Mouse (Mus musculus) hindbrain, embryonic 10.5 days (tissue): ENCODE measurements at regions not wholly inside any gene's neighbourhood (a gene's known extent, or its start where the extent isn't known, plus 50 kb on each side); places are given as distances from the start of the nearest gene placed in this dataset.

Experiments
- DNase-seq: peaks from one replicate; pipeline ENCODE4 v3.0.0-alpha.2; 2017; ENCODE audit warnings: low spot score
- H3K27ac ChIP-seq: fragments of 300-500 bp; sonication (generic); 2 replicates; pipeline ENCODE4 v1.5.1; 2016; ENCODE audit warnings: mild to moderate bottlenecking, moderate library complexity
- H3K27me3 ChIP-seq: fragments of 300-500 bp; sonication (generic); 2 replicates; pipeline ENCODE4 v1.6.1; 2016; ENCODE audit warnings: mild to moderate bottlenecking; ENCODE audit not compliant: poor library complexity, insufficient read depth, severe bottlenecking
- H3K36me3 ChIP-seq: fragments of 300-500 bp; sonication (generic); 2 replicates; pipeline ENCODE4 v1.6.1; 2016; ENCODE audit warnings: mild to moderate bottlenecking, moderate library complexity
- H3K4me1 ChIP-seq: fragments of 300-500 bp; sonication (generic); replicated peaks from 2 replicates; pipeline ENCODE4 v1.6.1; 2016; ENCODE audit warnings: mild to moderate bottlenecking
- H3K4me3 ChIP-seq: fragments of 300-500 bp; sonication (generic); 2 replicates; pipeline ENCODE4 v1.5.1; 2016; ENCODE audit warnings: mild to moderate bottlenecking, moderate library complexity
- H3K9me3 ChIP-seq: fragments of 300-500 bp; sonication (generic); 2 replicates; pipeline ENCODE4 v1.6.1; 2016; ENCODE audit warnings: mild to moderate bottlenecking, moderate library complexity
- WGBS: fragments of 180-500 bp; shearing (Covaris S2); methylation state at CpG from one replicate; pipeline ENCODE4 v1.1.7; 2016; 5-methylcytosine and 5-hydroxymethylcytosine counted together

DNA sequence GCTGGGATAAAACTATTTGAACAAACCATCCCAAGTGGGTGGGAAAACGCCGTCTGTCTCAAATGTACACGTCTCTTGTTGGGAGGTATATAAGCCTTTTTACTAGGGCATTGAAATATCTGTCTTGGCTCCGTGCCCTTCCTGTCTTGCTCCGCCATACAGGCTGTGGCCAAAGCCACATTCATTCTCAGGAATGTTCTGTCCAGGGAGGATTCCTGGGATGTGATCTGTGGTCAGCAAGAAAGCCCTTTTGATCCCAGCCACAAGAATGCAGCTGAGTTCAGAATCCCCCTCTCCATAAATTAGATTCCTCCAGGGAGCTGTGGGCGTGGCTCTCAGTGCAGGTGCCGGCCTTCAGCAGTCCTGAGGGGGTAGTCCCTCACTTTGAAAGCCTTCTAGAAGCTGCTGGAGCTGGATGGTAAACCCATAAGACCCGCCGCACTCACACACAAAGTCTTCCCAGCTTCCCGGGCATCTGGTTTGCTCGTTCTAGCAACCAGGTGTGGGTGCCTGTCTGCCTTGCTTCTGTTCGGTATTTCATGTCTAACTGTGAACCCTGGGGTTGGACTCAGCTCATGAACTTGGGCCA, 125.6 kb upstream of the Cdkn3 start:
- WGBS, result 70% methylated on average over 12 of the region's 12 CpGs
- Histone ChIP-seq H3K4me3 (no peak overlapping the region), H3K36me3 (no peaks in the 10 kb centered on the region), H3K27ac (no peak overlapping the region), H3K9me3 (no peaks in the 10 kb centered on the region), H3K4me1 (peaks cover 13% of the 10 kb centered on the region), H3K27me3 (peaks cover 55% of the 10 kb centered on the region)
- DNase-seq, result no peak

DNA sequence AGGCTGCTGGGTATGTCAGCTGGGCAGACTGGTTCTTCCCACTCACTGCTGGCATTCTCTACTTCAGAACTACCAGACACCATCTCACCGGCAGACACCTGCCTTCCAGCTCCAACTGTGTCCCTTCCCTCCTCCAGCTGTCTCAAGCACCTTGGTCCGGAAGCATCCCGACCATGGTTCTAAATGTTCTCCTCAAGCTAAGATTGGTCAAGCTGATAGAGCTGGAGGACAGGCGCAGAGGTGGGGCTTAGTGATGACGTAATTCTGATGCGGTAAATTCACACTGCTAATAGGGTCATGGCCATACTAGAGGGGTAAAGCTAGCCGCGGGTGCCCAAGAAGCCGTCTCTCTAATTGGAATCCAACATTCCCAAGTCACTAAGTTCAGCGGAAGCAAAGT, 126.1 kb upstream of the Cdkn3 start:
- H3K27me3 ChIP-seq, result peaks cover 52% of the 10 kb centered on the region

DNA sequence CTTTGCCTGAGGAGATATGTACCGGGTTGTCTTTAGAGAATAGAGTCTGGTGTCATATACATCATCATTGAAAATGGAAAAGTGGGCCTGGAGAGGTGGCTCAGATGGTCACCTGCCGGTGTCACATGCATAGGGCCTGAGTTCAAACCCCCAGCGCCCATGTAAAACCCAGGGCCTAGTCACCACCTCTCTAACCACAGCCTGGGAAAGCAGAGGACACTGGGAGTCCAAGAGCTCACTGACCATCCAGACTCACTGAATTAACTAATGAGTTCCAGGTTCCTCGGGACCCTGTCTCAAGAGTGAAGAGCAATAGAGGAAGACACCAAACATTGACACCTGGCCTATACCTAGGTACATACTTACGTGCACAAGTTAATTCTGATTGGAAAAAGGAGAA, 132.7 kb upstream of the Cdkn3 start:
- H3K27me3 ChIP-seq, result 0 out of 2 replicates have a peak, but pooled peaks cover 6% of the 10 kb centered on the region
- no peak for DNase-seq
- no peak overlapping the region for H3K27ac ChIP-seq
- 95% methylated on average over 5 of the region's 5 CpGs for WGBS
- no peaks in the 10 kb centered on the region for H3K9me3 ChIP-seq
- H3K4me1 ChIP-seq, result 0 out of 2 replicates have a peak, but pooled peaks cover 4% of the 10 kb centered on the region
- no peak overlapping the region for H3K4me3 ChIP-seq
- H3K36me3 ChIP-seq, result no peaks in the 10 kb centered on the region

More for the DNA sequence above, 126.1 kb upstream of the Cdkn3 start:
- H3K36me3 ChIP-seq, result no peaks in the 10 kb centered on the region
- no peak for DNase-seq
- H3K4me1 ChIP-seq, result peaks cover 8% of the 10 kb centered on the region
- H3K27ac ChIP-seq, result no peak overlapping the region
- H3K4me3 ChIP-seq, result no peak overlapping the region
- no peaks in the 10 kb centered on the region for H3K9me3 ChIP-seq
- 94% methylated on average over 10 of the region's 10 CpGs for WGBS

DNA sequence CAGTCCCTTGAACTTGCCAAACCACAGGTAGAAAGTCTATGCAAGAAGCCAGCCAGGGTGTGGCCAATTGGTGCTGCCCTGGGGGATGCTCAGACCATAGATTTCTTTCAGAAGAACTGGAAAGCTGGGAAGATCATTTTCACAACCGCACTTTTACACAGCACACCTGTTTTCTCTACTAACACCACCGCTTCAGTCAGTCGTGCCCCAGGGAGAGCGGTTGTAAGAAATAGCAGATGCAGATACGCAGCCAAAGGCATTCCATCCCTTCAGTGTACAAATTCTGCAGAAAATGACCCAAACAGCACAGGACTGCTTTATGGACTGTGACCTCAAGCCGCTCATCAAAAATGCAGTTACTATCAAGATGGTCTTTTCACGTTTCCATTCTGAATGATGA, 134.6 kb upstream of the Cdkn3 start:
- Histone ChIP-seq H3K4me3 (no peak overlapping the region), H3K4me1 (0 out of 2 replicates have a peak, but pooled peaks cover 4% of the 10 kb centered on the region), H3K27me3 (0 out of 2 replicates have a peak, but pooled peaks cover 6% of the 10 kb centered on the region), H3K27ac (no peak overlapping the region), H3K9me3 (no peaks in the 10 kb centered on the region), H3K36me3 (no peaks in the 10 kb centered on the region)
- 86% methylated on average over 7 of the region's 7 CpGs for WGBS
- no peak for DNase-seq

DNA sequence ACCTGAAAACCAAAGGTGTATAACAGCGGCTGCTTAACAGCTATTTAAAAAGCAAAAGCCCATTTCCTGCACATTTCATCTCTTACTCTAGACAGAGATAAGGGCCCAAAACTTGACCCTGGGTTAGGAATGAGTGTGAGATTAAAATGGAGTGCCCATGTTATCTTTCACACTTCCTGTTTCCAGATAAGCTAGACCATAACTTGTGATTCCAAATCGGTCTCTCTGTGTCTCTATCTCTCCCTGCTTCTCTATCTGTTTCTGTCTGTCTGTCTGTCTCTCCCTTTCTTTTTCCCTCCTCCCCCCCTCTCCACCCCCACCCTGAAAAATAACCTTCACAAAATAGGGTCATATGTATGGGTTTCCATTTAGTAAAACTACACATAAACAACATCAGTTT, 136.7 kb upstream of the Cdkn3 start:
- H3K9me3 ChIP-seq, result no peaks in the 10 kb centered on the region
- H3K27me3 ChIP-seq, result 0 out of 2 replicates have a peak, but pooled peaks cover 6% of the 10 kb centered on the region
- no peak overlapping the region for H3K4me3 ChIP-seq
- WGBS, result 87% methylated on average over 2 of the region's 2 CpGs
- no peak for DNase-seq
- no peak overlapping the region for H3K27ac ChIP-seq
- H3K4me1 ChIP-seq, result 0 out of 2 replicates have a peak, but pooled peaks cover 4% of the 10 kb centered on the region
- no peaks in the 10 kb centered on the region for H3K36me3 ChIP-seq

DNA sequence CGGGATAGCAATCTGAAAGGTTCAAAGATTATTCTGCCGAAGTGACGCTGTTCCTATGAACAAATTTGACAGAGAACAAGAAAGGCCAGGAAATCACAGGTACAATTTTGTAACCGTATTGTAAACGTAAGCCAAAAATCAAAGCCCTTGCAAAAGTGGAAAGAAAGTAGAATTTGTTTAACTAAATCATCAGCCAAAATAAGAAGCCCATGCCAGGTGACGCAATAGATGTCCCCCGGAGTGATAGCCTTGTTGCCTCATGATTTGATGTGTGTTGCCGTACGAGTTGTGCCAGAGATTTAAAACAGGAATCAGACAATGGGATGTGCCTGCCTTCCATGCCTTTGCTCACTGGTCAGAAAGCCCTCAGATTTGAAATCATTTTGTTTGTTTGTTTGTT, 144.3 kb upstream of the Cdkn3 start:
- no peak for DNase-seq
- Histone ChIP-seq H3K9me3 (no peaks in the 10 kb centered on the region), H3K4me1 (no peaks in the 10 kb centered on the region), H3K4me3 (no peak overlapping the region), H3K36me3 (no peaks in the 10 kb centered on the region), H3K27me3 (0 out of 2 replicates have a peak, but pooled peaks cover 4% of the 10 kb centered on the region), H3K27ac (no peak overlapping the region)
- 91% methylated on average over 9 of the region's 9 CpGs for WGBS

DNA sequence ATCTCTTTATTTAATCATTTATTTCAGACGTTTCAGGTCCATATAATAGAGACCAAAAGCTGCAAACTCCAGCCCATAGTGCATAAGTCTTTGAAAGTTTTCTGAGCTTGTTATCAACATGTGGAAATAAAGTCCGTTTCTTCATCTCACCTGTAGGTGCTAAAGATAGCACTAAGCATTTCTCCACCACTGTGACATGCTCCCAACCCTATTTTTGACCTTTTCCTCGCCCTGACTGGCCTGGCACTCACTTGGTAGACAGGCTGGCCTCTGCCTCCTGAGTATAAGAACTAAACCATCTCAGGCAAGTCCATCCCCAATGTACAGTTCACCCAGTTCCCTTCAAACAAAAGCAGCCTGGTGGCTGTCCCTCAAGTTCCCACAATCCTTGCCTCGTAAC, 145.4 kb upstream of the Cdkn3 start:
- 0 out of 2 replicates have a peak, but pooled peaks cover 4% of the 10 kb centered on the region for H3K27me3 ChIP-seq
- DNase-seq, result no peak
- H3K4me3 ChIP-seq, result no peak overlapping the region
- H3K36me3 ChIP-seq, result no peaks in the 10 kb centered on the region
- H3K9me3 ChIP-seq, result no peaks in the 10 kb centered on the region
- 77% methylated on average over 4 of the region's 4 CpGs for WGBS
- H3K27ac ChIP-seq, result no peak overlapping the region
- no peaks in the 10 kb centered on the region for H3K4me1 ChIP-seq

DNA sequence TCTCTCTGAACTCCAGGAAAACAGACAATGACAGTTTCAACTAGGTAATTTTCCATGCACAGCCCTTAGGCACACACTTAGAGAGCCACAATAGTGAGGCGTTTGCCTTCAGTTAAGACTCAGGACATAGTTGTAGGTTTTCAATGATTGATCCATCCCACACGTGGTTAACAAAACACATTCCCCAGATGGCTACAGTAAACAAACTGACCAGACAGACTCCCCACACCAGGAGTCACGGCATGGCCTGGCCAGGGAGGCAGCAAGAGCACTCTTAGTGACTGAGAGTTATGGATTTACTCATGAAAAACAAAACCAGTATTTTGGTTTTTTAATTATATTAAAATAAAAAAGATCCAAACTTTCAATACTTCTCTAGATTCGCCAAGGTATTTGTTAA, 146.6 kb upstream of the Cdkn3 start:
- DNase-seq, result no peak
- Histone ChIP-seq H3K9me3 (no peaks in the 10 kb centered on the region), H3K27ac (no peak overlapping the region), H3K4me1 (no peaks in the 10 kb centered on the region), H3K4me3 (no peak overlapping the region), H3K36me3 (no peaks in the 10 kb centered on the region), H3K27me3 (0 out of 2 replicates have a peak, but pooled peaks cover 4% of the 10 kb centered on the region)
- 49% methylated on average over 4 of the region's 4 CpGs for WGBS

DNA sequence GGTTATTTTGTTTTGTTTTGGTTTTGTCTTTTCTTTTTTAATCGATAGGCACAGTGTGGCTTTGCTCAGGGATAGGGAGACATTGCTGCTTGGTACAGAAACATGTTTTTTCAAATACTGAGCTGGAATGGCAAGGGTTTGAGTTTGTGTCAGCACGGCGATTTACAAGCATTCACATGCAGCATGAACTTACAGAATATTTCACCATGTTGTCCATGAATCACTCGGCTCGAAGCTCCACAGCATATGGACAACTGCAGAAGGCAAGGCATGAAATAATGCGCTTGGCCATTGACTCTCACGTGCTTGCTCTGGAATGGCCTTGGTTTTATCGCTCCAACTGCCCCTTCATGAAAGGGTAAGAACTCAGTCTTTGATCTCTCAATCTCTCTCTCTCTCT, 147.1 kb upstream of the Cdkn3 start:
- 84% methylated on average over 8 of the region's 8 CpGs for WGBS

DNA sequence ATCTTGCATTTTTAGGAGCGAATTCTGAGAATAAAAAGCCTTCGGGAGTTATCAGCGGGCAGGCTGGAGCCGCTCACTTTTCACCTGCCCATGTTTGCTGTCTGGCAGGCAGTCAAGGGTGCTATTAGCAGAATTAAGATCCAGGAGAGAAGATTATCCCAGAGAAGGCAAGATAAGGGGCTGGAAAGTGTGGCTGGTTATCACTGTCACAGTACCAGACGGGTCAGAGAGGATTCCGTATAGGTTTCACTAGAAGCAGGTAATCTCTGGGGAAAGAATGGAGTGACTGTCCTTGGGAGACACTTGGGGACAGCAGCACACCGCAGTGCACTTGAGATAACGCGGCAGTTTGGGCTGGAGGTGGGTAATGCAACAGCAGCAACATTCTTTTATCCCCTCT, 147.8 kb upstream of the Cdkn3 start:
- Histone ChIP-seq H3K4me3 (no peak overlapping the region), H3K27me3 (peaks cover 11% of the 10 kb centered on the region; the same call in 1 of the 2 replicates), H3K4me1 (no peaks in the 10 kb centered on the region), H3K9me3 (no peaks in the 10 kb centered on the region), H3K27ac (no peak overlapping the region), H3K36me3 (no peaks in the 10 kb centered on the region)
- 70% methylated on average over 9 of the region's 9 CpGs for WGBS
- no peak for DNase-seq

More for the DNA sequence above, 147.1 kb upstream of the Cdkn3 start:
- Histone ChIP-seq H3K4me3 (no peak overlapping the region), H3K9me3 (no peaks in the 10 kb centered on the region), H3K4me1 (no peaks in the 10 kb centered on the region), H3K27me3 (peaks cover 5% of the 10 kb centered on the region; the same call in 1 of the 2 replicates), H3K36me3 (no peaks in the 10 kb centered on the region), H3K27ac (no peak overlapping the region)
- no peak for DNase-seq

DNA sequence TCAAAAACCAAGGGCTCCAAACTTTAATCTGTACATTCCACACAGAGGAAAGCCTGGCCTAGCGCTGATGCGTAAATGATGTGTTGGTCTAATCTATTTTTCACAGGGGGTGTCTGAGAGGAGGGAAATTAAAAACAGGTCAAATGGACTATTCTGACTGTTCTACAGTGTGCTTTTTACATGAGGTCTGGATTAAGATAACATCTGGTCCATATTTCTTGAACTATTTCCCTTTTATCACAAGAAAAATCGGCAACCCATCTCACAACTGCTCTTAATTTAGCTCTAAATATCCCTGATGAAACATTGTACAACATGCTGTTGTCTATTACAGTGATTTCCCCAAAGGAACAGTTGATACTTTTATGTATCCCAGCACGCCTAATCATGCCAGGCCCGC, 149.4 kb upstream of the Cdkn3 start:
- WGBS, result 81% methylated on average over 5 of the region's 5 CpGs
- peaks cover 11% of the 10 kb centered on the region; the same call in 1 of the 2 replicates for H3K27me3 ChIP-seq
- H3K9me3 ChIP-seq, result no peaks in the 10 kb centered on the region
- DNase-seq, result no peak
- H3K27ac ChIP-seq, result no peak overlapping the region
- H3K36me3 ChIP-seq, result no peaks in the 10 kb centered on the region
- no peak overlapping the region for H3K4me3 ChIP-seq
- H3K4me1 ChIP-seq, result 0 out of 2 replicates have a peak, but pooled peaks cover 6% of the 10 kb centered on the region

DNA sequence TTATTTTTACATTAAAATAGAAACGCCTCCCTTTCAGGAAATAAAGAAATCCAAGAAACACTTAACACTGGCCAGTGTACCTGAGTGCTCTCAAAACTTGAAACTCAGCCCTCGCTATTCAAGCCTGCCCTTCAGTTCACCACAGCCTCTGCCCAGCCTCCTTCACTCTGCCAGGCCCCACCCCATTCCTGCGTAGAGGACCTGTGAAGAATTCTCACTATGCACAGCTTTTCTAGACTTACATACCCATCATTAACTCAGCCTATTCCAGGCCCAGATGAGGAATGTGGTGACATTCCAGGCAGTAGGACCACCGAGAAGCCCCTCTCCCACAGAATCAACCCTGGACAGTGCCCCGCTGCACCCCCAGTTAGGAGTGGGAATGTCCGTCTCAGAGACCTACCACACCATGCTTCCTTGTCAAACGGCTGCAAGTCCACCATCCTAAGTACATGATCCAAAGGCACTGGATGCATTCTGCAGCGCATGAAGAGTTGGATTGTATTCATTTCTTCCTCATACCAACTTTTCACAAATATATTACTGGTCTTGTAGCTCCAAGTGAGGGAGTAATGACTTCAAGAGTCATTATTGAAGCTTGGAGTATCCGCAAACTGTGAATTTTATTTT, 150.0 kb upstream of the Cdkn3 start:
- peaks cover 11% of the 10 kb centered on the region for H3K4me1 ChIP-seq
- no peak overlapping the region for H3K4me3 ChIP-seq
- 86% methylated on average over 9 of the region's 9 CpGs for WGBS
- peaks cover 11% of the 10 kb centered on the region; the same call in 1 of the 2 replicates for H3K27me3 ChIP-seq
- H3K9me3 ChIP-seq, result no peaks in the 10 kb centered on the region
- H3K27ac ChIP-seq, result no peak overlapping the region
- H3K36me3 ChIP-seq, result no peaks in the 10 kb centered on the region
- no peak for DNase-seq

DNA sequence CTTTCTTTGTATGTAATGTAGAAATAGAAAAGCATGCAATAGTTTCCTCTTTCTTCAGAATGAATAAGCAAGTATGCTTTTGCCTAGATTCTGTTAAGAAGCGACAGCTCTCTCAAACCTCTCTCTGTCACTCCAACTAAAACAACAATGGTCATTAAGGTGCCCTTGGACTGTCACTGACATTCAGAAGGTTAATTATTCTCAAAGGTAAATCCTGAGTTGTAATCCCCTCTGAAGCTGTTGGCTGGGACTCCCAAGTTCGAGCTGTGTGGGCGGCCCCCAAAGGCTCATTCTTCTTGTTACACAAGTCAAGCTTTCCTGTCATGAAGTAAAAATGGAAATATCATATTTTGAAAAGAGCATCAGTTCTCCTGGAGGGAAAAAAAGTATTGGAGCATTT, 153.6 kb upstream of the Cdkn3 start:
- Histone ChIP-seq H3K9me3 (no peaks in the 10 kb centered on the region), H3K27me3 (peaks cover 21% of the 10 kb centered on the region), H3K4me1 (peaks cover 20% of the 10 kb centered on the region), H3K4me3 (no peak overlapping the region), H3K36me3 (no peaks in the 10 kb centered on the region), H3K27ac (no peak overlapping the region)
- WGBS, result 82% methylated on average over 3 of the region's 3 CpGs
- DNase-seq, result no peak
